Mouse (Mus musculus) erythroblast, embryonic 14.5 days (primary cell): ENCODE results near the gene Gm21954.

Source experiments
- GATA1 ChIP-seq: IDR thresholded peaks from 2 replicates; pipeline ENCODE4 v1.6.1; 2012; ENCODE audit warnings: low read length, inconsistent platforms, mixed read lengths
- TAL1 ChIP-seq: IDR thresholded peaks from 3 replicates; pipeline ENCODE4 v1.6.1; 2012; ENCODE audit warnings: low read length, inconsistent platforms, mixed read lengths

- no peak for TF ChIP-seq TAL1
- no peak for TF ChIP-seq GATA1
Measured at GRCm38 (mm10) chr3:55517454-55518014, 45.5 kb upstream of the Gm21954 start.
